12 mouse cellular contexts compared by ENCODE assay signal in genomic region chr11:113277034-113277612, GRCm38 (mm10).
DNase-seq lines count a peak whose midpoint lies in the region; ATAC-seq lines count a peak whose summit lies in the region.
"Had no signal": no experiment of that assay in that cellular context is flagged by ENCODE, and none has a peak within 500 bp of the region (broad histone marks: within the 10 kb centered on the region; RNA-seq: fewer than 3 reads in every experiment).

No protein-coding gene starts in this region.

- H3K27me3 ChIP-seq in midbrain, embryonic 15.5 days (replicated peaks) = no peaks in the 10 kb centered on the region
- peaks cover 11% of the 10 kb centered on the region; the same call in 1 of the 2 replicates for H3K27me3 ChIP-seq in midbrain, embryonic 10.5 days (ENCODE audit: low read depth, poor library complexity, severe bottlenecking)
- H3K27me3 ChIP-seq in hindbrain, embryonic 15.5 days = no peaks in the 10 kb centered on the region
- H3K27me3 ChIP-seq in neural tube, embryonic 15.5 days (replicated peaks) = no peaks in the 10 kb centered on the region

- H3K9me3 ChIP-seq in midbrain, embryonic 15.5 days = no peaks in the 10 kb centered on the region
- no peaks in the 10 kb centered on the region for H3K9me3 ChIP-seq in midbrain, embryonic 10.5 days (replicated peaks)
- H3K9me3 ChIP-seq in hindbrain, embryonic 15.5 days = no peaks in the 10 kb centered on the region
- H3K9me3 ChIP-seq in neural tube, embryonic 15.5 days (replicated peaks) = no peaks in the 10 kb centered on the region

- no peak overlapping the region for H3K9ac ChIP-seq in midbrain, embryonic 15.5 days
- no peak overlapping the region for H3K9ac ChIP-seq in hindbrain, embryonic 15.5 days
- no peak overlapping the region for H3K9ac ChIP-seq in neural tube, embryonic 15.5 days (replicated peaks)

- no peak for ATAC-seq in midbrain, embryonic 15.5 days (replicated peaks)
- no peak for ATAC-seq in hindbrain, embryonic 15.5 days (ENCODE audit: low FRiP score, low read depth)
- no peak for ATAC-seq in neural tube, embryonic 15.5 days (ENCODE audit: low FRiP score)

- H3K27ac ChIP-seq in midbrain, embryonic 15.5 days = 0 out of 2 replicates have a peak overlapping the region, but pooled peaks have one; percentile 6
- no peak overlapping the region for H3K27ac ChIP-seq in midbrain, embryonic 10.5 days (replicated peaks)
- H3K27ac ChIP-seq in hindbrain, embryonic 15.5 days (replicated peaks) = peak overlapping the region; percentile 55; the same call in 1 of the 2 replicates
- H3K27ac ChIP-seq in neural tube, embryonic 15.5 days (replicated peaks) = peak overlapping the region; percentile 13; the same call in 1 of the 2 replicates

- DNase-seq in cerebellum, postnatal 10 days = peak; percentile 71 to 83
- DNase-seq in cerebellum, adult 11 months = no peak
- DNase-seq in midbrain, embryonic 10.5 days (ENCODE audit: low spot score) = no peak
- DNase-seq in left cerebral cortex, adult 8-10 months (ENCODE audit: low spot score in 2 of 2) = no peak
- no peak for DNase-seq in heart, adult 9 months (ENCODE audit: low spot score in 2 of 2)
- DNase-seq: kidney, adult 2 months; lung, postnatal 4 days; right cerebral cortex, postnatal 25 days had no signal

- 50% methylated on average over 10 of the region's 10 CpGs for WGBS in midbrain, embryonic 15.5 days
- WGBS in midbrain, embryonic 10.5 days = 72% methylated on average over 10 of the region's 10 CpGs
- 54% methylated on average over 10 of the region's 10 CpGs for WGBS in hindbrain, embryonic 15.5 days
- 52% methylated on average over 10 of the region's 10 CpGs for WGBS in neural tube, embryonic 15.5 days

- H3K4me2 ChIP-seq in midbrain, embryonic 15.5 days = no peak overlapping the region
- H3K4me2 ChIP-seq in hindbrain, embryonic 15.5 days = no peak overlapping the region
- H3K4me2 ChIP-seq in neural tube, embryonic 15.5 days = no peak overlapping the region
- H3K4me2 ChIP-seq: liver, embryonic 11.5 days had no signal

- no peaks in the 10 kb centered on the region for H3K36me3 ChIP-seq in midbrain, embryonic 15.5 days (replicated peaks)
- H3K36me3 ChIP-seq in midbrain, embryonic 10.5 days = no peaks in the 10 kb centered on the region
- no peaks in the 10 kb centered on the region for H3K36me3 ChIP-seq in hindbrain, embryonic 15.5 days
- no peaks in the 10 kb centered on the region for H3K36me3 ChIP-seq in neural tube, embryonic 15.5 days

- H3K4me1 ChIP-seq in midbrain, embryonic 15.5 days = peaks cover 6% of the 10 kb centered on the region; the same call in 1 of the 2 replicates
- peaks cover 15% of the 10 kb centered on the region for H3K4me1 ChIP-seq in midbrain, embryonic 10.5 days
- peaks cover 23% of the 10 kb centered on the region for H3K4me1 ChIP-seq in hindbrain, embryonic 15.5 days (replicated peaks)
- peaks cover 23% of the 10 kb centered on the region for H3K4me1 ChIP-seq in neural tube, embryonic 15.5 days

- no peak overlapping the region for H3K4me3 ChIP-seq in midbrain, embryonic 15.5 days
- no peak overlapping the region for H3K4me3 ChIP-seq in midbrain, embryonic 10.5 days
- H3K4me3 ChIP-seq in hindbrain, embryonic 15.5 days = no peak overlapping the region
- H3K4me3 ChIP-seq in neural tube, embryonic 15.5 days (replicated peaks) = no peak overlapping the region

Comparison
In these comparisons a context has a peak if more than half of its experiments do, and no peak if none do; other contexts are left out.
1. DNase-seq: peak in cerebellum, postnatal 10 days (2 of 2); none in cerebellum, adult 11 months (single experiment), midbrain, embryonic 10.5 days (single experiment), left cerebral cortex, adult 8-10 months (0 of 2) and heart, adult 9 months (0 of 2).